Mouse (Mus musculus) erythroblast, embryonic 14.5 days (primary cell): ENCODE results near the gene Col6a6. TPM values are rescaled to one million over a fixed set of nuclear protein-coding genes. Genes with fewer than 3 reads are reported as not detected.

Experiments used
- H3K27me3 ChIP-seq: 2 replicates; pipeline ENCODE4 v1.6.1; 2012; ENCODE audit warnings: inconsistent platforms; ENCODE audit not compliant: control insufficient read depth
- H3K36me3 ChIP-seq: 2 replicates; pipeline ENCODE4 v1.6.1; 2012; ENCODE audit warnings: mild to moderate bottlenecking, inconsistent platforms; ENCODE audit not compliant: control insufficient read depth
- H3K4me1 ChIP-seq: 2 replicates; pipeline ENCODE4 v1.6.1; 2012; ENCODE audit warnings: inconsistent platforms; ENCODE audit not compliant: control insufficient read depth
- H3K4me3 ChIP-seq: replicated peaks from 2 replicates; pipeline ENCODE3; 2012; ENCODE audit warnings: moderate library complexity, mild to moderate bottlenecking, inconsistent platforms
- H3K9me3 ChIP-seq: 2 replicates; pipeline ENCODE4 v1.6.1; 2012; ENCODE audit warnings: low read length, inconsistent platforms, mixed read lengths; ENCODE audit not compliant: control insufficient read depth
- GATA1 ChIP-seq: IDR thresholded peaks from 2 replicates; pipeline ENCODE4 v1.6.1; 2012; ENCODE audit warnings: low read length, inconsistent platforms, mixed read lengths
- TAL1 ChIP-seq: IDR thresholded peaks from 3 replicates; pipeline ENCODE4 v1.6.1; 2012; ENCODE audit warnings: low read length, inconsistent platforms, mixed read lengths
- polyA plus RNA-seq: library from polyadenylated mRNA; stranded (reverse); fragments of >175 nt; gene quantifications from 2 replicates; pipeline ENCODE4 v1.2.3, GENCODE M21; 2012

Col6a6 gene
- polyA plus RNA-seq, 1 experiment: under 0.01 TPM

GRCm38 (mm10) chr9:105762274-105762673 is 65.7 kb downstream of the Col6a6 start:
- Histone ChIP-seq H3K4me3 (no peak overlapping the region), H3K36me3 (no peaks in the 10 kb centered on the region), H3K4me1 (no peaks in the 10 kb centered on the region), H3K9me3 (peaks cover 15% of the 10 kb centered on the region), H3K27me3 (no peaks in the 10 kb centered on the region)
- TF ChIP-seq TAL1: no peak
- TF ChIP-seq GATA1: no peak

GRCm38 (mm10) chr9:105758861-105759260 is 69.1 kb downstream of the Col6a6 start:
- Histone ChIP-seq H3K9me3 (peaks cover 28% of the 10 kb centered on the region), H3K27me3 (no peaks in the 10 kb centered on the region), H3K4me1 (no peaks in the 10 kb centered on the region), H3K36me3 (no peaks in the 10 kb centered on the region), H3K4me3 (no peak overlapping the region)
- TF ChIP-seq GATA1 (no peak), TAL1 (no peak)

DNA sequence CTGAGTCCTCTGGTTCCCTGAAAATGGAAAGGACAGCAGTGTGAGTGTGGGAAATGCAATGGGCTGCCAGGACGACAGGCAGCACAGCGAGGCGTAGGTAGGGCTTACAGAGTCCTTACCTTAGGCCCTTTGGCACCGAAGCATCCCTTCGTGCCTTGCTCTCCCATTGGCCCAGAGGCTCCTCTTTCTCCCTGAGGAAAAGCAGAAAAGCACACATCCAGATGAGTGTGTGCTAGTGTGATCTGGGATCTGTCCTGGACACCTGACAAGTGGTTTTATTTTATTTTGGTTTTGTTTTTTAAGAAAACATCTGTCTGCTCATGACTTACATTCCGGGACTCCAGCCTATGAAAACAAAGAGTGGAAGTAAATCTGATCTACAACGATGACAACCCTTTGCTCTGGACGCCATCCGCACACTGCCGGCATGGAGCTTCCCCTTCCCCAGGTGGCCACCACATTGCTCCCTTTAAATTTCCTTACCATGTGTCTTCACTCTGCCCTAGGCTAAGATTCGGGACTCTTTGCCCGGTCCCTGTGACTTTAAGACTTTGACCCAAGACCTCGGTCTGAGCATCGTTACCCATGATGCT is 69.7 kb downstream of the Col6a6 start:
- no peaks in the 10 kb centered on the region for H3K4me1 ChIP-seq
- peaks cover 29% of the 10 kb centered on the region for H3K9me3 ChIP-seq
- no peaks in the 10 kb centered on the region for H3K27me3 ChIP-seq
- H3K36me3 ChIP-seq: no peaks in the 10 kb centered on the region
- no peak overlapping the region for H3K4me3 ChIP-seq
- TF ChIP-seq GATA1 (no peak), TAL1 (no peak)

DNA sequence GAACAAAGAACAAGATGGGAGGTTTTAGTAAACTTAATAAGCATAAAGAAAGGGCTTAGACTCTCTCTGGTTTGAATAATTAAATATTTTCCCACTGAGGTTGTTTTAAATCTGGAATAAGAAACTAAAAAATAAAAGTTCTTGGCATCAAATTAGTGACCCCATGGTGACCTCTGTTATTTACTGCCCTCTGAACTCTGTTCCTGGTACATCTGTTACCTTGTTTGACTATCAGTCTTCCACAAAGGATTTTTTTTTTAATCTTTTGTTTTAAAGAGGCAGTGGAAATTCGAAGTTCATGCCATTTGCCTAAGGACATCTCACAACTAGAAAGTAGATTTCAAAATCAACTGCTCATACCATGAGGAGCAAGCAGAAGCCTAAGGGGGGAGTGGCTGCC is 73.7 kb downstream of the Col6a6 start:
- Histone ChIP-seq H3K4me3 (no peak overlapping the region), H3K4me1 (no peaks in the 10 kb centered on the region), H3K27me3 (no peaks in the 10 kb centered on the region), H3K36me3 (no peaks in the 10 kb centered on the region), H3K9me3 (peaks cover 31% of the 10 kb centered on the region)
- TF ChIP-seq TAL1 (no peak), GATA1 (no peak)

DNA sequence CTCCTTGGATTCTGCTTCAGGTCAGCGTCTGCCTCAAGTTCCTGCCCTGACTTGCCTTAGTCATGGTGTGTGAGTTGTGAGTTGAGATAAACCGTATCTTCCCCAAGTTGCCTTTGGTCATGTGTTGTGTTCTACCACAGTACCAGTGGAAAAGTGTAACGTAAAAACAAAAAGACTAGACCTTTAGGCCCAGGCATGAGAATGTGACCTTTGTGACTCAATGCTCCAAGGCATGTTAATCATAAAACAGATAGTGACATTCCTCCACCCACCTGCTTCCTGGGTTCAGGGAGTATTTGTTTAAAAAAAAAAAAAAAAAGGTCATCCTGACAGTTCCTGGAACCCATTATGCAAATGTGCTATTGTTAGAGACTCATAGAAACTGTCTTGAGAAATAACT is 82.1 kb downstream of the Col6a6 start:
- Histone ChIP-seq H3K4me1 (no peaks in the 10 kb centered on the region), H3K9me3 (peaks cover 25% of the 10 kb centered on the region), H3K27me3 (no peaks in the 10 kb centered on the region), H3K4me3 (no peak overlapping the region), H3K36me3 (no peaks in the 10 kb centered on the region)
- TF ChIP-seq GATA1 (no peak), TAL1 (no peak)

- Histone ChIP-seq H3K4me1 (no peaks in the 10 kb centered on the region), H3K27me3 (no peaks in the 10 kb centered on the region), H3K4me3 (no peak overlapping the region), H3K9me3 (peaks cover 10% of the 10 kb centered on the region), H3K36me3 (no peaks in the 10 kb centered on the region)
- TF ChIP-seq TAL1 (no peak), GATA1 (no peak)
Observed at GRCm38 (mm10) chr9:105740413-105740812, 87.5 kb downstream of the Col6a6 start.

- peaks cover 6% of the 10 kb centered on the region for H3K9me3 ChIP-seq
- H3K36me3 ChIP-seq: no peaks in the 10 kb centered on the region
- TF ChIP-seq GATA1 (no peak), TAL1 (no peak)
- H3K4me3 ChIP-seq: no peak overlapping the region
- no peaks in the 10 kb centered on the region for H3K4me1 ChIP-seq
- no peaks in the 10 kb centered on the region for H3K27me3 ChIP-seq
Observed at GRCm38 (mm10) chr9:105739446-105739845, 88.5 kb downstream of the Col6a6 start.

GRCm38 (mm10) chr9:105737448-105737847 is 90.5 kb downstream of the Col6a6 start:
- H3K4me3 ChIP-seq: no peak overlapping the region
- no peaks in the 10 kb centered on the region for H3K4me1 ChIP-seq
- peaks cover 6% of the 10 kb centered on the region for H3K9me3 ChIP-seq
- TF ChIP-seq GATA1 (no peak), TAL1 (no peak)
- no peaks in the 10 kb centered on the region for H3K36me3 ChIP-seq
- H3K27me3 ChIP-seq: no peaks in the 10 kb centered on the region

- no peak overlapping the region for H3K4me3 ChIP-seq
- no peaks in the 10 kb centered on the region for H3K36me3 ChIP-seq
- H3K4me1 ChIP-seq: no peaks in the 10 kb centered on the region
- TF ChIP-seq TAL1 (no peak), GATA1 (no peak)
- no peaks in the 10 kb centered on the region for H3K27me3 ChIP-seq
- no peaks in the 10 kb centered on the region for H3K9me3 ChIP-seq
Observed at GRCm38 (mm10) chr9:105735195-105735594, 92.8 kb downstream of the Col6a6 start.

DNA sequence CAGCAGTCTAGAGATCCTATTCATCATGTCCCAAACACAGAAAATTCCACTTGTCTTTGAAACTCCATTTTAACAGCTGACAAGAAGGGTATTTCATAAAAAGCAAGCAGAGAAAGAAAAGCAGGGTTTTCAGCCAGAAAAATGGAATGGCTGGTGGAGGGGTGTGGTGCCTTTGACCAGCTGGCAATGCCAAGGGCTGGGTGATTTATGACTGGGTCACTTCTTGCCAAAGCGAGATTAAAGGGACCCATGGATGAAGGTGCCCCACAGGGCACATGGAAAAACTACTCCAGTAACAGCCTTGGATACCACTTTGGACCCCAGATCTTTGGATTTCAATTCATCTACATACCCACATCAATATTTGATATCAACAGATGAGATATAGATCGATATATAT is 93.3 kb downstream of the Col6a6 start:
- Histone ChIP-seq H3K4me1 (no peaks in the 10 kb centered on the region), H3K9me3 (no peaks in the 10 kb centered on the region), H3K27me3 (no peaks in the 10 kb centered on the region), H3K36me3 (no peaks in the 10 kb centered on the region), H3K4me3 (no peak overlapping the region)
- TF ChIP-seq TAL1: no peak
- TF ChIP-seq GATA1: no peak
